Comparison of ENCODE assay signal across 21 mouse cellular contexts in genomic region chr2:167921823-167922222, GRCm38 (mm10). TPM values are rescaled to one million over a fixed set of nuclear protein-coding genes. Genes with fewer than 3 reads are reported as not detected.
DNase-seq lines count a peak whose midpoint lies in the region; ATAC-seq and TF ChIP-seq lines count a peak whose summit lies in the region.
"Had no signal": no experiment of that assay in that cellular context is flagged by ENCODE, and none has a peak within 500 bp of the region (broad histone marks: within the 10 kb centered on the region; RNA-seq: fewer than 3 reads in every experiment).

No protein-coding gene starts in this region.

- H3K4me3 ChIP-seq in kidney, adult 2 months (ENCODE audit: insufficient read depth, low read depth, low read length): no peak overlapping the region
- H3K4me3 ChIP-seq in kidney, embryonic 15.5 days (replicated peaks): no peak overlapping the region
- no peak overlapping the region for H3K4me3 ChIP-seq in lung, postnatal 0 days (ENCODE audit: low read depth, low read length)
- H3K4me3 ChIP-seq: embryonic facial prominence, embryonic 15.5 days; erythroblast, embryonic 14.5 days; forebrain, embryonic 10.5 days; gastrocnemius, adult 2 months; heart, adult 2 months; heart, embryonic 15.5 days; hindbrain, embryonic 10.5 days had no signal

- H3K4me1 ChIP-seq in kidney, adult 2 months (ENCODE audit: control insufficient read depth, insufficient read depth, low read length): no peaks in the 10 kb centered on the region; the same call in 1 of the 2 replicates
- peaks cover 23% of the 10 kb centered on the region for H3K4me1 ChIP-seq in kidney, embryonic 15.5 days
- peaks cover 9% of the 10 kb centered on the region; the same call in 1 of the 2 replicates for H3K4me1 ChIP-seq in lung, postnatal 0 days (ENCODE audit: insufficient read depth, low read depth, low read length)

- H3K9ac ChIP-seq in kidney, embryonic 15.5 days: no peak overlapping the region
- H3K9ac ChIP-seq in lung, postnatal 0 days (replicated peaks; ENCODE audit: low read depth): no peak overlapping the region
- H3K9ac ChIP-seq: embryonic facial prominence, embryonic 15.5 days; heart, embryonic 15.5 days; hindbrain, embryonic 14.5 days had no signal

- H3K27ac ChIP-seq in kidney, adult 2 months (ENCODE audit: insufficient read depth, low read depth, low read length): no peak overlapping the region
- H3K27ac ChIP-seq in kidney, embryonic 15.5 days: no peak overlapping the region
- no peak overlapping the region for H3K27ac ChIP-seq in lung, postnatal 0 days (ENCODE audit: low read length)
- H3K27ac ChIP-seq: embryonic facial prominence, embryonic 15.5 days; gastrocnemius, adult 2 months; heart, adult 2 months; heart, embryonic 15.5 days; hindbrain, embryonic 10.5 days; hindbrain, embryonic 14.5 days had no signal

- no peaks in the 10 kb centered on the region for H3K27me3 ChIP-seq in kidney, adult 2 months (replicated peaks; ENCODE audit: control insufficient read depth, insufficient read depth, low read length)
- H3K27me3 ChIP-seq in kidney, embryonic 15.5 days: no peaks in the 10 kb centered on the region
- no peaks in the 10 kb centered on the region for H3K27me3 ChIP-seq in lung, postnatal 0 days (replicated peaks; ENCODE audit: insufficient read depth, low read length)
- H3K27me3 ChIP-seq: embryonic facial prominence, embryonic 15.5 days; heart, embryonic 15.5 days had no signal

- H3K36me3 ChIP-seq in kidney, adult 2 months (ENCODE audit: control insufficient read depth, insufficient read depth, low read length): no peaks in the 10 kb centered on the region
- no peaks in the 10 kb centered on the region for H3K36me3 ChIP-seq in kidney, embryonic 15.5 days
- H3K36me3 ChIP-seq in lung, postnatal 0 days (ENCODE audit: insufficient read depth, low read length): no peaks in the 10 kb centered on the region
- H3K36me3 ChIP-seq: embryonic facial prominence, embryonic 15.5 days; forebrain, embryonic 10.5 days; heart, embryonic 15.5 days; hindbrain, embryonic 10.5 days had no signal

- DNase-seq in kidney, adult 2 months: peak; percentile 41
- peak; percentile 52 for DNase-seq in lung, postnatal 0 days (ENCODE audit: low spot score)
- no peak for DNase-seq in lung, postnatal 10 days
- DNase-seq in lung, postnatal 36 days: peak; percentile 80
- no peak for DNase-seq in gastrocnemius, postnatal 10 days
- no peak for DNase-seq in retina, embryonic 14.5 days (ENCODE audit: low spot score)
- DNase-seq: adrenal gland, postnatal 14 days; cerebellum, adult 2 months; gastrocnemius, adult 2 months; gastrocnemius, postnatal 36 days; heart, adult 2 months; heart, postnatal 14 days had no signal

- ATAC-seq in kidney, embryonic 15.5 days (replicated peaks; ENCODE audit: low FRiP score): no peak
- no peak for ATAC-seq in lung, postnatal 0 days
- ATAC-seq: forebrain, embryonic 14.5 days had no signal

- TF ChIP-seq POLR2A in kidney, adult 2 months (IDR thresholded peaks at IDR 0.05; ENCODE audit: low read depth, low read length): no peak

- no peaks in the 10 kb centered on the region for H3K9me3 ChIP-seq in kidney, embryonic 15.5 days (replicated peaks)
- no peaks in the 10 kb centered on the region for H3K9me3 ChIP-seq in lung, postnatal 0 days (ENCODE audit: low read length)
- H3K9me3 ChIP-seq: embryonic facial prominence, embryonic 15.5 days; forebrain, embryonic 10.5 days; heart, embryonic 15.5 days; hindbrain, embryonic 10.5 days had no signal

- TF ChIP-seq CTCF in kidney, adult 2 months (conservative IDR thresholded peaks at IDR 0.05; ENCODE audit: insufficient read depth, insufficient read length, low read depth, low read length): no peak
- TF ChIP-seq CTCF in lung, postnatal 0 days (IDR thresholded peaks at IDR 0.05): no peak

- no peak for TF ChIP-seq EP300 in lung, postnatal 0 days (IDR thresholded peaks at IDR 0.05)

- H3K4me2 ChIP-seq in kidney, embryonic 15.5 days: no peak overlapping the region
- no peak overlapping the region for H3K4me2 ChIP-seq in lung, postnatal 0 days (replicated peaks; ENCODE audit: low read depth, low read length)
- H3K4me2 ChIP-seq: embryonic facial prominence, embryonic 15.5 days; heart, embryonic 11.5 days; heart, embryonic 15.5 days; hindbrain, embryonic 14.5 days had no signal

- 62% methylated on average over 8 of the region's 8 CpGs for WGBS in kidney, adult 2 months
- 80% methylated on average over 8 of the region's 8 CpGs for WGBS in kidney, embryonic 15.5 days
- 74% methylated on average over 8 of the region's 8 CpGs for WGBS in lung, postnatal 0 days

RNA-seq across cellular contexts. Expression of gene Ptpn1, which starts 10.0 kb away (rescaled TPM):
- 29.9 and 31.0 TPM in 2 replicates for polyA plus RNA-seq in kidney, adult 2 months (2012; rRNA removed)
- 57.4 and 71.2 TPM in 2 replicates for polyA plus RNA-seq in kidney, embryonic 15.5 days (2015; fragmentation: Nextera tagmentation; extraction: Ambion mirVana)
- 81.2 and 94.5 TPM in 2 replicates for polyA plus RNA-seq in lung, postnatal 0 days (2015; fragmentation: Nextera tagmentation; extraction: Ambion mirVana)
- total RNA-seq in gastrocnemius, postnatal 10 days (2021): 10 to 100 TPM; 16.4 to 22.7 TPM

Comparison
In these comparisons a context has a peak if more than half of its experiments do, and no peak if none do; other contexts are left out.
1. DNase-seq: peak in kidney, adult 2 months (single experiment), lung, postnatal 0 days (single experiment) and lung, postnatal 36 days (single experiment); none in lung, postnatal 10 days (single experiment), gastrocnemius, postnatal 10 days (single experiment) and retina, embryonic 14.5 days (single experiment).